Mouse (Mus musculus) heart, postnatal 10 days (tissue): ENCODE data around the gene A630095E13Rik. TPM values are rescaled to one million over a fixed set of nuclear protein-coding genes. Genes with fewer than 3 reads are reported as not detected.
"Not testable (repeated sequence)": the region's sequence is repeated elsewhere in the genome, so short reads cannot be mapped to it uniquely, and the experiment has no call there.

Experiments used
- DNase-seq, 2 experiments: peaks; one replicate each; pipeline ENCODE4 v3.0.0; 2021
- intact Hi-C: fragments of 180-260 bp; cut with DNase I; formaldehyde crosslinking; loops from one replicate; pipeline ENCODE4 v1.15.1; 2025
- total RNA-seq, 2 experiments: library from RNA; stranded (reverse); gene quantifications; 2 replicates each; pipeline ENCODE4 v1.2.3; 2021

The A630095E13Rik gene
- not detected for total RNA-seq

GRCm38 (mm10) chr9:36643276-36643675, at the start of gene A630095E13Rik:
TSS of gene A630095E13Rik (minus strand) at chr9:36643376.
- DNase-seq, intact Hi-C loops: not testable (repeated sequence)

- DNase-seq = no peak
- intact Hi-C loops = no loop called here
Measured at GRCm38 (mm10) chr9:36692920-36693319, 49.7 kb upstream of the A630095E13Rik start, which contains the start of gene Acrv1. TSS of gene Acrv1 (plus strand) at chr9:36693220.

GRCm38 (mm10) chr9:36687329-36687728, 44.2 kb upstream of the A630095E13Rik start:
- DNase-seq = peak; percentile 5 to 13
- intact Hi-C loops = loop anchor here (10.0 kb wide), 1 partner anchor 253 kb away; the partner anchor contains the start of gene Gm7257

- intact Hi-C loops = loop anchor here (10.0 kb wide), 1 partner anchor 247 kb away; the partner anchor contains the start of gene Gm7257
Measured at GRCm38 (mm10) chr9:36681424-36681823, 38.2 kb upstream of the A630095E13Rik start.

More at GRCm38 (mm10) chr9:36681424-36681823, 38.2 kb upstream of the A630095E13Rik start:
- no peak for DNase-seq

Other genes with a start within 250 kb of the A630095E13Rik start
- not detected for gene Gm7257, start 211.5 kb downstream of the A630095E13Rik start, total RNA-seq
- not detected for gene Gm9513, start 167.7 kb downstream of the A630095E13Rik start, total RNA-seq
- not detected for gene Gm5615, start 101.4 kb downstream of the A630095E13Rik start, total RNA-seq
- not detected for gene Gm17689, start 60.7 kb downstream of the A630095E13Rik start, total RNA-seq
- not detected for gene Acrv1, start 49.8 kb upstream of the A630095E13Rik start, total RNA-seq
- 1 to 10 TPM; 4.2 to 9.1 TPM for gene Chek1, start 83.7 kb upstream of the A630095E13Rik start, total RNA-seq
- gene Stt3a, start 124.3 kb upstream of the A630095E13Rik start, total RNA-seq = 100 to 1,000 TPM in 1 of 2 experiments, 10 to 100 TPM in 1; 99.5 to 102 TPM
- gene Ei24, start 154.0 kb upstream of the A630095E13Rik start, total RNA-seq = 100 to 1,000 TPM; 102 to 108 TPM
- gene Fez1, start 178.5 kb upstream of the A630095E13Rik start, total RNA-seq = 1 to 10 TPM; 2.0 to 2.1 TPM